Mouse (Mus musculus): ENCODE measurements around the gene Slc35c1.
A peak's percentile ranks its signal among the peaks of the same experiment; 100 is the strongest.

- TF ChIP-seq CTCF (conservative IDR thresholded peaks at IDR 0.05; ENCODE audit: low read length) (peak; percentile 100), NANOG (IDR thresholded peaks at IDR 0.05; ENCODE audit: borderline replicate concordance, low read length) (no peak), POU5F1 (IDR thresholded peaks at IDR 0.05; ENCODE audit: borderline replicate concordance, low read length) (no peak)
These were observed 26.1 kb upstream of the Slc35c1 start for GRCm38 (mm10) chr2:92486403-92486802.

Data from E14TG2a.4 (cell line).